Mouse (Mus musculus) thymus, postnatal 36 days (tissue): Measurements from ENCODE around the gene E030018B13Rik.

Experiments used
- DNase-seq, 2 experiments: peaks; one replicate each; pipeline ENCODE4 v3.0.0; 2022; ENCODE audit warnings: mixed read lengths in 2 of 2

E030018B13Rik gene

GRCm38 (mm10) chr7:63898201-63898600, 18.5 kb upstream of the E030018B13Rik start:
- no peak for DNase-seq

GRCm38 (mm10) chr7:63899925-63900324, 16.7 kb upstream of the E030018B13Rik start:
- no peak for DNase-seq

GRCm38 (mm10) chr7:63900411-63900810, 16.2 kb upstream of the E030018B13Rik start:
- no peak for DNase-seq

GRCm38 (mm10) chr7:63901346-63901745, 15.3 kb upstream of the E030018B13Rik start:
- peak; percentile 86 to 92 for DNase-seq

GRCm38 (mm10) chr7:63901942-63902341, 14.7 kb upstream of the E030018B13Rik start:
- peak; percentile 37 to 49 for DNase-seq

- no peak for DNase-seq
Measured at GRCm38 (mm10) chr7:63902604-63903210, 13.9 kb upstream of the E030018B13Rik start.

- no peak for DNase-seq
Measured at GRCm38 (mm10) chr7:63903635-63904380, 12.8 kb upstream of the E030018B13Rik start.

GRCm38 (mm10) chr7:63905190-63905589, 11.5 kb upstream of the E030018B13Rik start:
- DNase-seq = no peak

GRCm38 (mm10) chr7:63905642-63906041, 11.0 kb upstream of the E030018B13Rik start:
- no peak for DNase-seq

GRCm38 (mm10) chr7:63907778-63908495, 8.7 kb upstream of the E030018B13Rik start:
- no peak for DNase-seq

GRCm38 (mm10) chr7:63908496-63909285, 8.0 kb upstream of the E030018B13Rik start:
- DNase-seq = no peak

- DNase-seq = no peak
Measured at GRCm38 (mm10) chr7:63910225-63910624, 6.4 kb upstream of the E030018B13Rik start.

GRCm38 (mm10) chr7:63910912-63911311, 5.7 kb upstream of the E030018B13Rik start:
- DNase-seq = no peak

GRCm38 (mm10) chr7:63911383-63912233, 5.0 kb upstream of the E030018B13Rik start:
- no peak for DNase-seq

- no peak for DNase-seq
Measured at GRCm38 (mm10) chr7:63912234-63912810, 4.3 kb upstream of the E030018B13Rik start.

GRCm38 (mm10) chr7:63912924-63913723, 3.5 kb upstream of the E030018B13Rik start:
- DNase-seq = no peak

GRCm38 (mm10) chr7:63913724-63914692, 2.6 kb upstream of the E030018B13Rik start:
- DNase-seq = no peak

GRCm38 (mm10) chr7:63914891-63915290, 1.8 kb upstream of the E030018B13Rik start:
- no peak for DNase-seq

GRCm38 (mm10) chr7:63917693-63918092, 1.0 kb downstream of the E030018B13Rik start:
- DNase-seq = no peak
